In the genomic region with DNA sequence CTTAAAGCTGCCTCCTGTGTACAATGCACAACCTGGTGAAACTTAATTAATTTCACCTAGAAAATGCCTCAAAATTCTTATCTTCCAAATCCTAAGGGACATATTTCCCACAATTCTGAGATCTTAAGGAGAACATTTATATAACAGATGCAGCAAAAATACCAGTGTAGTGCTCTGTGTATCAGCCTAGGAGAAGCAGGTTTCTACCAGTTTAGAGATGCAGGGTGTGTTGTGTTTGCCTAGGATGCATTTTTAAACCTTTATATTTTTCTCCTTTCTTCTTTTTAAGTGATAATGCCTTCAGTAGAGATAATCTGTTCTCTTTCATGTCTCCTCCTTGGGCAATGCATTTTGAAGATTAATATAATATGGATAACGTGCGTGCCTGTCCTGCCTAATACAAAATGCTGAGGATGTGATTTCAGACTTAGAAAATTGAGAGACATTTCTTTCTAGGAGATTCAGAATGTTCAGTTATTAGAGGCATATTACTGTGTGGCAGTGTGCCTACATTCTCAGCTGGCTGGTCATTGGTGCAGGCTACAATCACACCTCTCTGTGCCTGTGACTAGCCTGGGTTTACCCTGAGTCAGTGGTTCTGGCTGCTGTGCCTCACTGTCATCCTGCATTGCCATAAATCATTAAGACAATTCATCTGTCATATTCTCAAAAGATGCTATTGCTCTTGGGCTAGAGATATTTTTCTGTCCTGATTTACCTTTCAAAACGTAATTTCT, we compare ENCODE assay signal across 19 mouse cellular contexts.
DNase-seq lines count a peak whose midpoint lies in the region; ATAC-seq lines count a peak whose summit lies in the region.
"Had no signal": no experiment of that assay in that cellular context is flagged by ENCODE, and none has a peak within 500 bp of the region (broad histone marks: within the 10 kb centered on the region; RNA-seq: fewer than 3 reads in every experiment).

No protein-coding gene starts in this region.

- no peaks in the 10 kb centered on the region for H3K27me3 ChIP-seq in hindbrain, embryonic 15.5 days
- no peaks in the 10 kb centered on the region for H3K27me3 ChIP-seq in hindbrain, embryonic 11.5 days (ENCODE audit: control insufficient read depth, insufficient read depth, low read length)
- H3K27me3 ChIP-seq in neural tube, embryonic 11.5 days (ENCODE audit: control insufficient read depth, insufficient read depth, low read length), result no peaks in the 10 kb centered on the region
- H3K27me3 ChIP-seq in midbrain, embryonic 15.5 days (replicated peaks), result no peaks in the 10 kb centered on the region
- H3K27me3 ChIP-seq: embryonic facial prominence, embryonic 13.5 days; forebrain, embryonic 12.5 days had no signal

- no peaks in the 10 kb centered on the region for H3K36me3 ChIP-seq in hindbrain, embryonic 15.5 days
- no peaks in the 10 kb centered on the region for H3K36me3 ChIP-seq in hindbrain, embryonic 11.5 days (ENCODE audit: control insufficient read depth, insufficient read depth, low read length)
- H3K36me3 ChIP-seq in neural tube, embryonic 11.5 days (ENCODE audit: control insufficient read depth, insufficient read depth, low read length), result no peaks in the 10 kb centered on the region
- H3K36me3 ChIP-seq in midbrain, embryonic 15.5 days (replicated peaks), result no peaks in the 10 kb centered on the region
- H3K36me3 ChIP-seq: embryonic facial prominence, embryonic 13.5 days; forebrain, embryonic 12.5 days; heart, embryonic 10.5 days had no signal

- no peak overlapping the region for H3K4me2 ChIP-seq in hindbrain, embryonic 15.5 days
- H3K4me2 ChIP-seq in hindbrain, embryonic 11.5 days (replicated peaks; ENCODE audit: low read depth, low read length), result no peak overlapping the region
- no peak overlapping the region for H3K4me2 ChIP-seq in neural tube, embryonic 11.5 days (ENCODE audit: low read depth)
- H3K4me2 ChIP-seq in midbrain, embryonic 15.5 days, result no peak overlapping the region
- H3K4me2 ChIP-seq: embryonic facial prominence, embryonic 13.5 days; forebrain, embryonic 12.5 days had no signal

- H3K27ac ChIP-seq in hindbrain, embryonic 15.5 days (replicated peaks), result no peak overlapping the region
- no peak overlapping the region for H3K27ac ChIP-seq in hindbrain, embryonic 11.5 days (ENCODE audit: low read depth, low read length)
- H3K27ac ChIP-seq in neural tube, embryonic 11.5 days (ENCODE audit: low read depth, low read length), result no peak overlapping the region
- H3K27ac ChIP-seq in midbrain, embryonic 15.5 days, result 0 out of 2 replicates have a peak overlapping the region, but pooled peaks have one; percentile 34
- H3K27ac ChIP-seq: embryonic facial prominence, embryonic 13.5 days; forebrain, embryonic 12.5 days; heart, embryonic 10.5 days had no signal

- H3K9ac ChIP-seq in hindbrain, embryonic 15.5 days, result no peak overlapping the region
- H3K9ac ChIP-seq in hindbrain, embryonic 11.5 days (ENCODE audit: low read depth, low read length), result no peak overlapping the region
- no peak overlapping the region for H3K9ac ChIP-seq in neural tube, embryonic 11.5 days (ENCODE audit: low read length)
- H3K9ac ChIP-seq in midbrain, embryonic 15.5 days, result no peak overlapping the region
- H3K9ac ChIP-seq: embryonic facial prominence, embryonic 13.5 days; forebrain, embryonic 12.5 days had no signal

- peak; percentile 63; the same call in 1 of the 2 replicates for ATAC-seq in hindbrain, embryonic 15.5 days (ENCODE audit: low FRiP score, low read depth)
- ATAC-seq in hindbrain, embryonic 11.5 days (ENCODE audit: low FRiP score), result no peak
- 0 out of 2 replicates have a peak, but pooled peaks have one; percentile 13 for ATAC-seq in neural tube, embryonic 11.5 days (ENCODE audit: insufficient read depth, low FRiP score, low TSS enrichment)
- peak; percentile 82 for ATAC-seq in midbrain, embryonic 15.5 days (replicated peaks)
- ATAC-seq in cerebellum, adult (ENCODE audit: insufficient number of reproducible peaks, low FRiP score, low TSS enrichment), result no peak
- ATAC-seq: forebrain, embryonic 16.5 days had no signal

- 0 out of 2 replicates have a peak, but pooled peaks cover 3% of the 10 kb centered on the region for H3K4me1 ChIP-seq in hindbrain, embryonic 15.5 days (replicated peaks)
- no peaks in the 10 kb centered on the region for H3K4me1 ChIP-seq in hindbrain, embryonic 11.5 days (replicated peaks; ENCODE audit: control insufficient read depth, insufficient read depth, low read length)
- H3K4me1 ChIP-seq in neural tube, embryonic 11.5 days (ENCODE audit: control insufficient read depth, insufficient read depth, low read length), result no peaks in the 10 kb centered on the region
- H3K4me1 ChIP-seq in midbrain, embryonic 15.5 days, result no peaks in the 10 kb centered on the region
- H3K4me1 ChIP-seq: embryonic facial prominence, embryonic 13.5 days; forebrain, embryonic 12.5 days; heart, embryonic 10.5 days had no signal

- no peak overlapping the region for H3K4me3 ChIP-seq in hindbrain, embryonic 15.5 days
- H3K4me3 ChIP-seq in hindbrain, embryonic 11.5 days (ENCODE audit: low read depth, low read length), result no peak overlapping the region
- no peak overlapping the region for H3K4me3 ChIP-seq in neural tube, embryonic 11.5 days (ENCODE audit: low read depth, low read length)
- no peak overlapping the region for H3K4me3 ChIP-seq in midbrain, embryonic 15.5 days
- H3K4me3 ChIP-seq: embryonic facial prominence, embryonic 13.5 days; forebrain, embryonic 12.5 days; heart, embryonic 10.5 days had no signal

- no peak for DNase-seq in hindbrain, embryonic 11.5 days (ENCODE audit: low spot score)
- no peak for DNase-seq in neural tube, embryonic 11.5 days (ENCODE audit: low spot score)
- DNase-seq in neural tube, embryonic 10.5 days (ENCODE audit: extremely low spot score, low spot score), result no peak
- no peak for DNase-seq in kidney, adult 11 months
- DNase-seq: adrenal gland, adult 8-10 months; adrenal gland, postnatal 36 days; cerebellum, adult 18-20 months; cerebellum, adult 9-11 months; cerebellum, postnatal 36 days; gastrocnemius, postnatal 10 days; heart, adult 18-20 months; heart, postnatal 10 days had no signal

- no peaks in the 10 kb centered on the region for H3K9me3 ChIP-seq in hindbrain, embryonic 15.5 days
- no peaks in the 10 kb centered on the region for H3K9me3 ChIP-seq in hindbrain, embryonic 11.5 days (ENCODE audit: control insufficient read depth, low read length)
- H3K9me3 ChIP-seq in neural tube, embryonic 11.5 days (ENCODE audit: control insufficient read depth, low read length), result no peaks in the 10 kb centered on the region
- no peaks in the 10 kb centered on the region for H3K9me3 ChIP-seq in midbrain, embryonic 15.5 days
- H3K9me3 ChIP-seq: embryonic facial prominence, embryonic 13.5 days; forebrain, embryonic 12.5 days; heart, embryonic 10.5 days had no signal

- 62% methylated on average over 3 of the region's 3 CpGs for WGBS in hindbrain, embryonic 15.5 days
- 79% methylated on average over 3 of the region's 3 CpGs for WGBS in hindbrain, embryonic 11.5 days
- WGBS in neural tube, embryonic 11.5 days, result 76% methylated on average over 3 of the region's 3 CpGs
- 54% methylated on average over 3 of the region's 3 CpGs for WGBS in midbrain, embryonic 15.5 days

Comparison
In these comparisons a context has a peak if more than half of its experiments do, and no peak if none do; other contexts are left out.
1. ATAC-seq: peak in hindbrain, embryonic 15.5 days (single experiment), neural tube, embryonic 11.5 days (single experiment) and midbrain, embryonic 15.5 days (single experiment); none in hindbrain, embryonic 11.5 days (single experiment) and cerebellum, adult (single experiment).